Mouse (Mus musculus) liver, embryonic 15.5 days (tissue): ENCODE measurements around the gene Olfml3. TPM values are rescaled to one million over a fixed set of nuclear protein-coding genes. Genes with fewer than 3 reads are reported as not detected.

Experiments
- ATAC-seq: fragments of 200-750 bp; cut with Nextera tagmentation; 2 replicates; pipeline ENCODE4 v1.8.0; 2017; ENCODE audit warnings: moderate number of reproducible peaks, mild to moderate bottlenecking, moderate library complexity; ENCODE audit not compliant: insufficient read depth
- H3K27ac ChIP-seq: fragments of 300-500 bp; sonication (generic); replicated peaks from 2 replicates; pipeline ENCODE4 v1.5.1; 2015; ENCODE audit warnings: mild to moderate bottlenecking, inconsistent platforms
- H3K27me3 ChIP-seq: fragments of 300-500 bp; sonication (generic); 2 replicates; pipeline ENCODE4 v1.6.1; 2015; ENCODE audit warnings: mild to moderate bottlenecking, inconsistent platforms
- H3K36me3 ChIP-seq: fragments of 300-500 bp; sonication (generic); replicated peaks from 2 replicates; pipeline ENCODE4 v1.6.1; 2015; ENCODE audit warnings: moderate library complexity, mild to moderate bottlenecking, inconsistent platforms
- H3K4me1 ChIP-seq: fragments of 300-500 bp; sonication (generic); replicated peaks from 2 replicates; pipeline ENCODE4 v1.6.1; 2015; ENCODE audit warnings: inconsistent platforms
- H3K4me2 ChIP-seq: fragments of 300-500 bp; sonication (generic); 2 replicates; pipeline ENCODE4 v1.6.1; 2015; ENCODE audit warnings: moderate library complexity, mild to moderate bottlenecking, inconsistent platforms
- H3K4me3 ChIP-seq: fragments of 300-500 bp; sonication (generic); replicated peaks from 2 replicates; pipeline ENCODE4 v1.5.1; 2015; ENCODE audit warnings: mild to moderate bottlenecking, inconsistent platforms
- H3K9ac ChIP-seq: fragments of 300-500 bp; sonication (generic); 2 replicates; pipeline ENCODE4 v1.6.1; 2015; ENCODE audit warnings: moderate library complexity, mild to moderate bottlenecking, inconsistent platforms
- H3K9me3 ChIP-seq: fragments of 300-500 bp; sonication (generic); replicated peaks from 2 replicates; pipeline ENCODE4 v1.6.1; 2016; ENCODE audit warnings: inconsistent platforms
- WGBS: fragments of 180-500 bp; shearing (Covaris S2); methylation state at CpG from one replicate; pipeline ENCODE4 v1.1.7; 2015; ENCODE audit warnings: mixed read lengths; ENCODE audit not compliant: insufficient replicate concordance; 5-methylcytosine and 5-hydroxymethylcytosine counted together
- polyA plus RNA-seq: library from polyadenylated mRNA; unstranded; fragments of >200 nt; fragmentation: Nextera tagmentation; extraction: Ambion mirVana; gene quantifications from 2 replicates; pipeline ENCODE4 v1.2.1, GENCODE M21; 2015

The Olfml3 gene
- 2.5 and 2.8 TPM in 2 replicates for polyA plus RNA-seq

DNA sequence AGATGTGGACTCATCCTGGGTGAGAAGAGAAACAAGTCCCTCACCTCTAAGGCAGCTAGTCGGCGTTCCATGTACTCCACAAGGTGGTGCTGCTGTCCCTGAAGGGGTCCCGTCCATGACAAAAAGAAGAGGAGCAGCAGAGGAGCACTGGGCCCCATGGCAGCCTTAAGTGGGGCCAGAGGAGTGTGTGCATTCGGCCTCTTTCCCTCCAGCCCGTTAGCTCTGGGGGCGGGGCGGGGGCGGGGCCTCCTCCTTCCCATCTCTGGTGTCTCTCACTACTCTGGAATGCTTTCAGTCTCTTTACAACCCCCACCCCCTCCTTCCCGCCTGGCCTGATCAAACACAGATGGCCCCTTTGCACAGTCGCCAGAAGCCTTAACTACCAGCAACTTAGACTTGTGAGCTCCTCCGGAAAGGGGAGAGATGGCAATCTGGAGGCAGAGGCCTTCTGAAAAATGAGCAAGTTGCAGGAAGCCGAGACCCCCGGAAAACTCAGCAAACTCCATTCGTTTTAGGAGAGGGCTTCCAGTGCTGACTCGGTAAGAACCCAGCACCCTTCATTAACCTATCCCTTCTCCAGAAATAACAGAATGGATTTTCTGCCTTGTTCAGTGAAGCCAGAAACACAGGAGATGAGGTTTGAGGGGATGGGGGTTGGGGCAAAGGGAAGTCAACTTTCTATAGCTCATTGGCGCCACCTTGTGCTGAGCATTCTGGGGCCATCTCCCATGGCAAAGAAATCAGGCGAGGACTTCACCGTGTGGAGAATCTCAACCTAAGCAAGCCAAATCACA, at the start of gene Olfml3:
Gene Olfml3 (minus strand): TSS at position 224 of the 794 bp plus-strand sequence.
- Histone ChIP-seq H3K4me1 (peaks cover 23% of the 10 kb centered on the region), H3K4me2 (peak within 1 kb of the TSS; percentile 61), H3K9ac (no peak within 1 kb of the TSS), H3K27ac (no peak within 1 kb of the TSS), H3K9me3 (no peaks in the 10 kb centered on the region), H3K4me3 (peak within 1 kb of the TSS; percentile 29), H3K27me3 (no peaks in the 10 kb centered on the region), H3K36me3 (peaks cover 47% of the 10 kb centered on the region)
- ATAC-seq = peak; percentile 67
- 1% methylated on average over 18 of the region's 18 CpGs for WGBS

GRCm38 (mm10) chr3:103787225-103787624, 49.4 kb upstream of the Olfml3 start:
- peak overlapping the region; percentile 45 for H3K4me2 ChIP-seq
- peak overlapping the region; percentile 56 for H3K27ac ChIP-seq
- H3K9me3 ChIP-seq = no peaks in the 10 kb centered on the region
- 39% methylated on average over 7 of the region's 7 CpGs for WGBS
- H3K27me3 ChIP-seq = no peaks in the 10 kb centered on the region
- H3K4me1 ChIP-seq = peaks cover 77% of the 10 kb centered on the region
- no peak overlapping the region for H3K9ac ChIP-seq
- H3K4me3 ChIP-seq = peak overlapping the region; percentile 5
- no peak for ATAC-seq
- peaks cover 31% of the 10 kb centered on the region for H3K36me3 ChIP-seq

- H3K27ac ChIP-seq = peak overlapping the region; percentile 57
- H3K4me2 ChIP-seq = peak overlapping the region; percentile 13
- H3K9me3 ChIP-seq = no peaks in the 10 kb centered on the region
- no peak overlapping the region for H3K4me3 ChIP-seq
- whole genome bisulfite sequencing = 50% methylated on average over 4 of the region's 4 CpGs
- peaks cover 46% of the 10 kb centered on the region for H3K36me3 ChIP-seq
- no peak for ATAC-seq
- H3K9ac ChIP-seq = no peak overlapping the region
- H3K4me1 ChIP-seq = peaks cover 82% of the 10 kb centered on the region
- H3K27me3 ChIP-seq = no peaks in the 10 kb centered on the region
Measured at GRCm38 (mm10) chr3:103782844-103783609, 45.2 kb upstream of the Olfml3 start.

DNA sequence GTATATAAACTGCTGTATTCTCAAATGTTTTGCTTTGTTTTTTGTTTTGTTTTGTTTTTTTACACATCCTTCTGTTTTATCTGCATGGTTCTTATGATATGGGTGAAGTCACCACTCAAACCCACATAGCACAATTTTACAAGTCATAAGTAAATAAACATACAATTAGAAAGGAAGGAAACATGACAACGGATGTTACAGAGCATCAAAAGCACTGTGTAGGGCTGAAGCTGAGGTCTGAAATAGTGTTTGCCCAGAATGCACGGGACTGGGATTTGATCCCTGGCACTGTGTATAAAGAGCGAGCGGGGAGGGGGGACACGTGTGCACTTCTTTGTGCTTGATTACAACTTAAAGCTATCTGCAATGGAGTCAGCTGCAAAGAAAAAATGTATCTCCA, 43.0 kb upstream of the Olfml3 start:
- Histone ChIP-seq H3K27ac (no peak overlapping the region), H3K4me3 (no peak overlapping the region), H3K27me3 (no peaks in the 10 kb centered on the region), H3K4me1 (peaks cover 66% of the 10 kb centered on the region), H3K9me3 (no peaks in the 10 kb centered on the region), H3K4me2 (no peak overlapping the region), H3K9ac (no peak overlapping the region), H3K36me3 (peaks cover 54% of the 10 kb centered on the region)
- WGBS = 71% methylated on average over 5 of the region's 5 CpGs
- ATAC-seq = no peak

DNA sequence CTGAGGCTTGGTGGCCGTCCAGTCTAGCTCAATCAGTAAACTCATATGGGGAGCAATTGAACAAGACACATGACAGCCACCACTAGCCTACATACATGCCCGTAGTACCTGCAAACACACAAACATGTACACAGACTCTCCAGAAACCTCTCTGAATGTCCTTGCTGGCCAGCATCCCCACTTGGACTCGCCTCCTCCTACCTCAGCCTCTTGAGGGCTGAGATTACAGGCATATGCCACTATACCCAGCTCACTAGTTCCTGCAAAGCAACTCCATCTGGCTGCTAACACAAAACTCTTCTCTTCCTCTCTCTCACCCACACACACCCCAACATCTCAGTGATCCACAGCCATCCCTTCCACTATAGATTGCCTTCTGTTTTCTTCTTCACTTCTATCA, 42.5 kb upstream of the Olfml3 start:
- WGBS = 69% methylated on average over 3 of the region's 3 CpGs
- no peak overlapping the region for H3K27ac ChIP-seq
- H3K9me3 ChIP-seq = no peaks in the 10 kb centered on the region
- H3K9ac ChIP-seq = no peak overlapping the region
- H3K4me3 ChIP-seq = no peak overlapping the region
- peaks cover 61% of the 10 kb centered on the region for H3K4me1 ChIP-seq
- H3K4me2 ChIP-seq = no peak overlapping the region
- H3K27me3 ChIP-seq = no peaks in the 10 kb centered on the region
- ATAC-seq = no peak
- peaks cover 58% of the 10 kb centered on the region for H3K36me3 ChIP-seq

DNA sequence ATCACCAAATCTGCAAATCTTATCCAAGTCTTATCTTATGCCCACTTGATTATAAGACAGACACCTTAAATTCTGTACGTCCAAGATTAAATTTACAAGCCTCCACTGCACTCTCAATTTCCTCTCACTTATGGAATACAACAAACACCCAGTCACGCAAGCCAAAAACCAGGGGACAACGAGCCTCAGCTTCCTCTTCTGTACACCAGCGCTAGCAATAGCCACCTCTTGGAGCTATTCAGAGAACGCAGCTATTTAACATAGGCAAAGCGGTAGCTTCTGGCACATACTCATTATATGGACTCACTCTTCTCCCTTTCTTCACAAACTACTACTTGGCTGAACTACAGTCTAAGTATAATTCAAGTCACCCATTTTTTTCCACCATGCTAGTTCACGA, 41.4 kb upstream of the Olfml3 start:
- peaks cover 51% of the 10 kb centered on the region for H3K4me1 ChIP-seq
- 53% methylated on average over 7 of the region's 7 CpGs for WGBS

GRCm38 (mm10) chr3:103778660-103779059, 40.9 kb upstream of the Olfml3 start:
- no peaks in the 10 kb centered on the region for H3K27me3 ChIP-seq
- peaks cover 49% of the 10 kb centered on the region for H3K4me1 ChIP-seq
- H3K9ac ChIP-seq = no peak overlapping the region
- WGBS = 61% methylated on average over 6 of the region's 6 CpGs
- ATAC-seq = no peak
- no peak overlapping the region for H3K4me3 ChIP-seq
- H3K27ac ChIP-seq = no peak overlapping the region
- H3K9me3 ChIP-seq = no peaks in the 10 kb centered on the region
- H3K36me3 ChIP-seq = peaks cover 63% of the 10 kb centered on the region
- no peak overlapping the region for H3K4me2 ChIP-seq

More for the DNA sequence above, 41.4 kb upstream of the Olfml3 start:
- no peak for ATAC-seq
- no peaks in the 10 kb centered on the region for H3K9me3 ChIP-seq
- H3K9ac ChIP-seq = no peak overlapping the region
- H3K27ac ChIP-seq = no peak overlapping the region
- H3K36me3 ChIP-seq = peaks cover 63% of the 10 kb centered on the region
- no peak overlapping the region for H3K4me3 ChIP-seq
- H3K27me3 ChIP-seq = no peaks in the 10 kb centered on the region
- no peak overlapping the region for H3K4me2 ChIP-seq

DNA sequence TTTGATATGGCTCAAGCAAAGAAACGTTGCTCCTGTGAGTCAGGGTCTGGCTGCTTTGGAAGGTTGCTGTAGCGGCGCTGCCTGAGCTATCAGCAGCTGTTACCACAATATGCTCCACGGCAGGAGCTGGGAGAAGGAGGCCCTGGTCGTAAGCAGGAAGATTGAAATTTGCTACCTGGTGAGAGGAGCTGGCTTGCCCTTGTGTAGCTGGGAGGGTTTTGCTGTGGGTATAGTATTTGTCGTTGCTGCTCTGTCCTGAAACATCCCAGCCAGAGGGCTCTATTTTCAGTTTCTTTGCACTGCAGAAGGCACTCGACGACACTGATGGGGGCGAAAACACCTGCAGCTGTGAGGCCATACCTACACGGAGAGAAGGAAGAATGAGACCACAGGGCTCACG, 40.1 kb upstream of the Olfml3 start:
- no peaks in the 10 kb centered on the region for H3K9me3 ChIP-seq
- no peak overlapping the region for H3K9ac ChIP-seq
- H3K4me2 ChIP-seq = no peak overlapping the region
- H3K36me3 ChIP-seq = peaks cover 67% of the 10 kb centered on the region
- H3K4me1 ChIP-seq = peaks cover 48% of the 10 kb centered on the region
- H3K27ac ChIP-seq = no peak overlapping the region
- no peaks in the 10 kb centered on the region for H3K27me3 ChIP-seq
- WGBS = 76% methylated on average over 11 of the region's 11 CpGs
- ATAC-seq = no peak
- no peak overlapping the region for H3K4me3 ChIP-seq

GRCm38 (mm10) chr3:103774009-103774408, 36.2 kb upstream of the Olfml3 start:
- peaks cover 92% of the 10 kb centered on the region for H3K36me3 ChIP-seq
- 88% methylated on average over 15 of the region's 15 CpGs for WGBS
- H3K27ac ChIP-seq = no peak overlapping the region
- ATAC-seq = no peak
- H3K4me3 ChIP-seq = no peak overlapping the region
- no peak overlapping the region for H3K4me2 ChIP-seq
- H3K27me3 ChIP-seq = no peaks in the 10 kb centered on the region
- no peak overlapping the region for H3K9ac ChIP-seq
- H3K9me3 ChIP-seq = no peaks in the 10 kb centered on the region
- peaks cover 27% of the 10 kb centered on the region for H3K4me1 ChIP-seq

GRCm38 (mm10) chr3:103773508-103773907, 35.7 kb upstream of the Olfml3 start:
- no peak overlapping the region for H3K27ac ChIP-seq
- H3K4me2 ChIP-seq = no peak overlapping the region
- WGBS = 65% methylated on average over 3 of the region's 3 CpGs
- no peaks in the 10 kb centered on the region for H3K9me3 ChIP-seq
- H3K4me1 ChIP-seq = peaks cover 24% of the 10 kb centered on the region
- no peak overlapping the region for H3K4me3 ChIP-seq
- peaks cover 94% of the 10 kb centered on the region for H3K36me3 ChIP-seq
- ATAC-seq = no peak
- no peaks in the 10 kb centered on the region for H3K27me3 ChIP-seq
- H3K9ac ChIP-seq = no peak overlapping the region

DNA sequence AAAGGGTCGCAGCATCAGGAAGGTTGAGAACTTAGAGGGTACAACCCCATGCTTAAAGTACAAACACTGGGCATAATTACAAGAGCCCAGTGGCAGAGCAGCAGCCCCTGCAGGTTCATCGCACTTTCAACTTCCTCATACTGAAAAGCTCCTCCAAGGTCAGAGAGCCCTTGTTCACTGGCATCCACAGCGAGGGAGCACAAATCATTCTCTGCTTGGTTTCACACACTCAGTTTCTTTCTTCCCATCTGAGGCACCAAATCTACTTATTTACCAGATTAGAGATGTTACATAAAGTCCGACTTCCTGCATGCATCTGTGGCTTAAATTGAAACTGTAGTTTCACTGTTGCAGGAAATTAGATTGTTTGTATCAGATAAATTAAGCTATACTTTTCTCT, 35.0 kb upstream of the Olfml3 start:
- H3K36me3 ChIP-seq = peaks cover 94% of the 10 kb centered on the region
- no peaks in the 10 kb centered on the region for H3K9me3 ChIP-seq
- no peak overlapping the region for H3K4me3 ChIP-seq
- H3K4me2 ChIP-seq = no peak overlapping the region
- WGBS = 48% methylated on average over 4 of the region's 4 CpGs
- H3K4me1 ChIP-seq = peaks cover 28% of the 10 kb centered on the region
- ATAC-seq = no peak
- no peak overlapping the region for H3K9ac ChIP-seq
- H3K27ac ChIP-seq = no peak overlapping the region
- H3K27me3 ChIP-seq = no peaks in the 10 kb centered on the region
